Mouse (Mus musculus) fibroblast of lung, adult 2 months (primary cell): Measurements from ENCODE around the gene Golm1.
A peak's percentile ranks its signal among the peaks of the same experiment; 100 is the strongest.
"Not testable (repeated sequence)": the region's sequence is repeated elsewhere in the genome, so short reads cannot be mapped to it uniquely, and the experiment has no call there.

ENCODE experiments used
- DNase-seq: peaks from one replicate; pipeline ENCODE4 v3.0.0-alpha.2; 2011; ENCODE audit warnings: low read depth

The Golm1 gene

GRCm38 (mm10) chr13:59675151-59676011, at the start of gene Golm1:
Gene Golm1 (minus strand): TSS chr13:59675811.
- DNase-seq: no peak

GRCm38 (mm10) chr13:59722089-59722488, 46.5 kb upstream of the Golm1 start:
- DNase-seq: not testable (repeated sequence)

GRCm38 (mm10) chr13:59719475-59719874, 43.9 kb upstream of the Golm1 start:
- DNase-seq: no peak

GRCm38 (mm10) chr13:59718857-59719440, 43.3 kb upstream of the Golm1 start:
- DNase-seq: peak; percentile 26

GRCm38 (mm10) chr13:59713710-59714109, 38.1 kb upstream of the Golm1 start:
- DNase-seq: no peak

- DNase-seq: not testable (repeated sequence)
Measured at GRCm38 (mm10) chr13:59711984-59712383, 36.4 kb upstream of the Golm1 start, which contains the start of gene Spata31d1b. Gene Spata31d1b (plus strand): TSS chr13:59712284.

GRCm38 (mm10) chr13:59710230-59710629, 34.6 kb upstream of the Golm1 start, which contains the start of gene Spata31d1a:
Gene Spata31d1a (minus strand): TSS chr13:59710330.
- DNase-seq: no peak

GRCm38 (mm10) chr13:59704562-59704961, 29.0 kb upstream of the Golm1 start:
- DNase-seq: no peak

GRCm38 (mm10) chr13:59703514-59703913, 27.9 kb upstream of the Golm1 start:
- no peak for DNase-seq

GRCm38 (mm10) chr13:59700137-59700536, 24.5 kb upstream of the Golm1 start:
- not testable (repeated sequence) for DNase-seq

GRCm38 (mm10) chr13:59699131-59699530, 23.5 kb upstream of the Golm1 start:
- DNase-seq: no peak

GRCm38 (mm10) chr13:59695781-59696180, 20.2 kb upstream of the Golm1 start:
- no peak for DNase-seq

- no peak for DNase-seq
Measured at GRCm38 (mm10) chr13:59694008-59694407, 18.4 kb upstream of the Golm1 start, which contains the start of gene 4921517D22Rik. Gene 4921517D22Rik (minus strand): TSS chr13:59694108.

- no peak for DNase-seq
Measured at GRCm38 (mm10) chr13:59691478-59691877, 15.9 kb upstream of the Golm1 start.

GRCm38 (mm10) chr13:59690576-59690975, 15.0 kb upstream of the Golm1 start:
- no peak for DNase-seq

- DNase-seq: no peak
Measured at GRCm38 (mm10) chr13:59689843-59690242, 14.2 kb upstream of the Golm1 start.

GRCm38 (mm10) chr13:59689313-59689712, 13.7 kb upstream of the Golm1 start:
- DNase-seq: no peak

GRCm38 (mm10) chr13:59688338-59688770, 12.7 kb upstream of the Golm1 start:
- DNase-seq: no peak

- no peak for DNase-seq
Measured at GRCm38 (mm10) chr13:59685236-59685635, 9.6 kb upstream of the Golm1 start.

GRCm38 (mm10) chr13:59682629-59683028, 7.0 kb upstream of the Golm1 start:
- DNase-seq: no peak

- DNase-seq: no peak
Measured at GRCm38 (mm10) chr13:59679908-59680307, 4.3 kb upstream of the Golm1 start.

- no peak for DNase-seq
Measured at GRCm38 (mm10) chr13:59679306-59679705, 3.7 kb upstream of the Golm1 start.
